Mouse (Mus musculus): ENCODE data around the gene Abca2. TPM values are rescaled to one million over a fixed set of nuclear protein-coding genes. Genes with fewer than 3 reads are reported as not detected.

The Abca2 gene
- polyA plus RNA-seq, 1 experiment from 2014 or later, result 11.6 TPM

- H3K4me1 ChIP-seq, result peaks cover 21% of the 10 kb centered on the region
- no peak within 1 kb of the TSS for H3K27ac ChIP-seq (replicated peaks)
- no peak for ATAC-seq (replicated peaks)
- 68% methylated on average over 14 of the region's 14 CpGs for WGBS
- no peaks in the 10 kb centered on the region for H3K36me3 ChIP-seq
- no peaks in the 10 kb centered on the region for H3K9me3 ChIP-seq
- no peak within 1 kb of the TSS for H3K4me3 ChIP-seq
- H3K27me3 ChIP-seq, result no peaks in the 10 kb centered on the region
- no peak within 1 kb of the TSS for H3K9ac ChIP-seq (replicated peaks)
- no peak within 1 kb of the TSS for H3K4me2 ChIP-seq (replicated peaks)
Measured at GRCm38 (mm10) chr2:25456205-25456953, 27.9 kb downstream of the Abca2 start, which contains the start of gene Clic3. Gene Clic3, plus strand, starts transcription at chr2:25456838.

GRCm38 (mm10) chr2:25457022-25457896 is 28.8 kb downstream of the Abca2 start:
- ATAC-seq (replicated peaks), result no peak
- 86% methylated on average over 9 of the region's 9 CpGs for WGBS
- Histone ChIP-seq H3K4me2 (replicated peaks) (no peak overlapping the region), H3K36me3 (no peaks in the 10 kb centered on the region), H3K4me3 (no peak overlapping the region), H3K9me3 (no peaks in the 10 kb centered on the region), H3K9ac (replicated peaks) (no peak overlapping the region), H3K27ac (replicated peaks) (no peak overlapping the region), H3K27me3 (no peaks in the 10 kb centered on the region), H3K4me1 (peaks cover 26% of the 10 kb centered on the region)

GRCm38 (mm10) chr2:25458911-25459310 is 30.4 kb downstream of the Abca2 start:
- Histone ChIP-seq H3K4me2 (replicated peaks) (no peak overlapping the region), H3K27ac (replicated peaks) (no peak overlapping the region), H3K9ac (replicated peaks) (no peak overlapping the region), H3K4me3 (no peak overlapping the region), H3K4me1 (peaks cover 26% of the 10 kb centered on the region), H3K36me3 (no peaks in the 10 kb centered on the region), H3K9me3 (no peaks in the 10 kb centered on the region), H3K27me3 (no peaks in the 10 kb centered on the region)
- 84% methylated on average over 5 of the region's 5 CpGs for WGBS
- no peak for ATAC-seq (replicated peaks)

GRCm38 (mm10) chr2:25460135-25460534 is 31.6 kb downstream of the Abca2 start:
- Histone ChIP-seq H3K9me3 (no peaks in the 10 kb centered on the region), H3K27ac (replicated peaks) (peak overlapping the region; percentile 99), H3K4me3 (peak overlapping the region; percentile 83), H3K4me2 (replicated peaks) (peak overlapping the region; percentile 90), H3K36me3 (no peaks in the 10 kb centered on the region), H3K9ac (replicated peaks) (peak overlapping the region; percentile 88), H3K4me1 (peaks cover 26% of the 10 kb centered on the region), H3K27me3 (no peaks in the 10 kb centered on the region)
- WGBS, result 27% methylated on average over 5 of the region's 5 CpGs
- peak; percentile 38 for ATAC-seq (replicated peaks)

GRCm38 (mm10) chr2:25460551-25461309 is 32.2 kb downstream of the Abca2 start, which contains the start of gene Paxx:
Gene Paxx, minus strand, starts transcription at chr2:25461094.
- Histone ChIP-seq H3K4me3 (peak within 1 kb of the TSS; percentile 83), H3K27me3 (no peaks in the 10 kb centered on the region), H3K4me1 (peaks cover 26% of the 10 kb centered on the region), H3K9me3 (no peaks in the 10 kb centered on the region), H3K36me3 (no peaks in the 10 kb centered on the region), H3K4me2 (replicated peaks) (peak within 1 kb of the TSS; percentile 90), H3K9ac (replicated peaks) (peak within 1 kb of the TSS; percentile 88), H3K27ac (replicated peaks) (peak within 1 kb of the TSS; percentile 99)
- peak; percentile 90 for ATAC-seq (replicated peaks)
- under 1% methylated on average over 48 of the region's 48 CpGs for WGBS

- H3K9ac ChIP-seq (replicated peaks), result peak overlapping the region; percentile 88
- no peaks in the 10 kb centered on the region for H3K36me3 ChIP-seq
- peak overlapping the region; percentile 83 for H3K4me3 ChIP-seq
- 22% methylated on average over 3 of the region's 3 CpGs for WGBS
- ATAC-seq (replicated peaks), result peak; percentile 1; the same call in 1 of the 2 replicates
- H3K4me2 ChIP-seq (replicated peaks), result peak overlapping the region; percentile 90
- no peaks in the 10 kb centered on the region for H3K27me3 ChIP-seq
- H3K27ac ChIP-seq (replicated peaks), result peak overlapping the region; percentile 99
- H3K9me3 ChIP-seq, result no peaks in the 10 kb centered on the region
- peaks cover 26% of the 10 kb centered on the region for H3K4me1 ChIP-seq
Measured at GRCm38 (mm10) chr2:25461407-25461806, 32.9 kb downstream of the Abca2 start.

- no peak overlapping the region for H3K27ac ChIP-seq (replicated peaks)
- no peaks in the 10 kb centered on the region for H3K36me3 ChIP-seq
- H3K4me3 ChIP-seq, result no peak overlapping the region
- H3K27me3 ChIP-seq, result no peaks in the 10 kb centered on the region
- peaks cover 27% of the 10 kb centered on the region for H3K4me1 ChIP-seq
- H3K9ac ChIP-seq (replicated peaks), result no peak overlapping the region
- H3K9me3 ChIP-seq, result no peaks in the 10 kb centered on the region
- WGBS, result 85% methylated on average over 3 of the region's 3 CpGs
- ATAC-seq (replicated peaks), result no peak
- H3K4me2 ChIP-seq (replicated peaks), result no peak overlapping the region
Measured at GRCm38 (mm10) chr2:25463630-25464029, 35.1 kb downstream of the Abca2 start.

GRCm38 (mm10) chr2:25465256-25465655 is 36.8 kb downstream of the Abca2 start:
- Histone ChIP-seq H3K4me1 (peaks cover 26% of the 10 kb centered on the region), H3K4me3 (no peak overlapping the region), H3K36me3 (no peaks in the 10 kb centered on the region), H3K4me2 (replicated peaks) (no peak overlapping the region), H3K9me3 (no peaks in the 10 kb centered on the region), H3K9ac (replicated peaks) (no peak overlapping the region), H3K27me3 (no peaks in the 10 kb centered on the region), H3K27ac (replicated peaks) (no peak overlapping the region)
- no peak for ATAC-seq (replicated peaks)
- 85% methylated on average over 2 of the region's 2 CpGs for WGBS

GRCm38 (mm10) chr2:25465816-25466635 is 37.5 kb downstream of the Abca2 start:
- H3K4me2 ChIP-seq (replicated peaks), result no peak overlapping the region
- no peak overlapping the region for H3K9ac ChIP-seq (replicated peaks)
- H3K4me1 ChIP-seq, result peaks cover 24% of the 10 kb centered on the region
- no peaks in the 10 kb centered on the region for H3K9me3 ChIP-seq
- ATAC-seq (replicated peaks), result no peak
- H3K4me3 ChIP-seq, result no peak overlapping the region
- H3K27me3 ChIP-seq, result no peaks in the 10 kb centered on the region
- no peak overlapping the region for H3K27ac ChIP-seq (replicated peaks)
- H3K36me3 ChIP-seq, result no peaks in the 10 kb centered on the region
- WGBS, result 34% methylated on average over 10 of the region's 10 CpGs

GRCm38 (mm10) chr2:25467606-25468303 is 39.3 kb downstream of the Abca2 start:
- WGBS, result 70% methylated on average over 14 of the region's 14 CpGs
- H3K36me3 ChIP-seq, result no peaks in the 10 kb centered on the region
- no peak overlapping the region for H3K27ac ChIP-seq (replicated peaks)
- no peak for ATAC-seq (replicated peaks)
- H3K9me3 ChIP-seq, result no peaks in the 10 kb centered on the region
- no peak overlapping the region for H3K4me2 ChIP-seq (replicated peaks)
- H3K27me3 ChIP-seq, result no peaks in the 10 kb centered on the region
- no peak overlapping the region for H3K9ac ChIP-seq (replicated peaks)
- no peak overlapping the region for H3K4me3 ChIP-seq
- H3K4me1 ChIP-seq, result peaks cover 16% of the 10 kb centered on the region

Data from forebrain, embryonic 15.5 days (tissue).